Mouse (Mus musculus) erythroblast, embryonic 14.5 days (primary cell): ENCODE results near the gene Epb41.

Experiments
- GATA1 ChIP-seq: IDR thresholded peaks from 2 replicates; pipeline ENCODE4 v1.6.1; 2012; ENCODE audit warnings: low read length, inconsistent platforms, mixed read lengths
- TAL1 ChIP-seq: IDR thresholded peaks from 3 replicates; pipeline ENCODE4 v1.6.1; 2012; ENCODE audit warnings: low read length, inconsistent platforms, mixed read lengths

DNA sequence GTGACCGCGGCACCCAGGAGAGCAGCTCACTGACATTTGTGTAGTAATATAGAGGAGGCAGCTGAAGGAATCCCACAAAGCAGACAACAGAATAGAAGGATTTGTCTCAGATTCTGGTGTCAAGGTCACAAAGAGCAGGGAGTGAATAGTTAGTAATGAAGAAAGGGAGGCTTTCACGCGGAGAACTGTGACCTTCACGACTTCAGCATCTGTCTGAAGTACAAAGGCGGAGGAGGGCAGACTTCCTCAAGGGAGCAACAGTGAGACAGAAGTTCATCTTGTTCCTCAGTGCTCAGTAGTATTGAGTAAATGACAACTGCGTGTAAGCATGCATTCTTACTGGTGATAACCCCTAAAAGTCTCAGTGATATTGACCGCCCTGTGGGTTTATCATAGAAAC is 124.5 kb downstream of the Epb41 start:
- TF ChIP-seq GATA1 (no peak), TAL1 (no peak)
